Mouse (Mus musculus): ENCODE results near the gene Atp8b3.

- TF ChIP-seq CTCF (IDR thresholded peaks at IDR 0.05; ENCODE audit: borderline replicate concordance, control insufficient read depth, extremely low read depth, insufficient read depth, low read length, poor library complexity) (no peak), POLR2A (IDR thresholded peaks at IDR 0.05; ENCODE audit: control insufficient read depth, extremely low read depth, insufficient read depth, low read length, poor library complexity) (no peak)
These were observed 569 bp upstream of the Atp8b3 start for GRCm38 (mm10) chr10:80539493-80539892.
